Mouse (Mus musculus) mature B cell (primary cell): ENCODE measurements around the gene Negr1.

Experiments
- in situ Hi-C: fragments of 300-500 bp; cut with MboI; formaldehyde crosslinking; loops from 2 replicates; pipeline ENCODE4 v1.14.3; 2019

Negr1 gene

GRCm38 (mm10) chr3:156561524-156562423, at the start of gene Negr1:
Negr1 (plus strand) TSS chr3:156561794.
- in situ Hi-C loops: no loop called here

- in situ Hi-C loops: no loop called here
These were observed 35.1 kb upstream of the Negr1 start for GRCm38 (mm10) chr3:156526461-156526933.

- in situ Hi-C loops: no loop called here
These were observed 34.2 kb upstream of the Negr1 start for GRCm38 (mm10) chr3:156527231-156527995.

- in situ Hi-C loops: no loop called here
These were observed 2.2 kb upstream of the Negr1 start for GRCm38 (mm10) chr3:156559441-156559825.

GRCm38 (mm10) chr3:156559826-156560471, 1.6 kb upstream of the Negr1 start:
- in situ Hi-C loops: no loop called here

- in situ Hi-C loops: no loop called here
These were observed 828 bp upstream of the Negr1 start for GRCm38 (mm10) chr3:156560766-156561165.

GRCm38 (mm10) chr3:156562424-156562785, 811 bp downstream of the Negr1 start:
- in situ Hi-C loops: no loop called here

GRCm38 (mm10) chr3:156562796-156563195, 1.2 kb downstream of the Negr1 start:
- in situ Hi-C loops: no loop called here

GRCm38 (mm10) chr3:156563353-156563752, 1.8 kb downstream of the Negr1 start:
- in situ Hi-C loops: no loop called here

GRCm38 (mm10) chr3:156573465-156573864, 11.9 kb downstream of the Negr1 start:
- in situ Hi-C loops: no loop called here

GRCm38 (mm10) chr3:156576292-156576691, 14.7 kb downstream of the Negr1 start:
- in situ Hi-C loops: no loop called here

GRCm38 (mm10) chr3:156590612-156591011, 29.0 kb downstream of the Negr1 start:
- in situ Hi-C loops: no loop called here

GRCm38 (mm10) chr3:156591125-156591524, 29.5 kb downstream of the Negr1 start:
- in situ Hi-C loops: no loop called here

- in situ Hi-C loops: no loop called here
These were observed 45.3 kb downstream of the Negr1 start for GRCm38 (mm10) chr3:156606846-156607245.

GRCm38 (mm10) chr3:156619921-156620320, 58.3 kb downstream of the Negr1 start:
- in situ Hi-C loops: no loop called here

GRCm38 (mm10) chr3:156628594-156628993, 67.0 kb downstream of the Negr1 start:
- in situ Hi-C loops: no loop called here

- in situ Hi-C loops: no loop called here
These were observed 71.3 kb downstream of the Negr1 start for GRCm38 (mm10) chr3:156632942-156633341.

- in situ Hi-C loops: no loop called here
These were observed 77.8 kb downstream of the Negr1 start for GRCm38 (mm10) chr3:156639382-156639781.

- in situ Hi-C loops: no loop called here
These were observed 82.2 kb downstream of the Negr1 start for GRCm38 (mm10) chr3:156643710-156644363.

GRCm38 (mm10) chr3:156648378-156648777, 86.8 kb downstream of the Negr1 start:
- in situ Hi-C loops: no loop called here

- in situ Hi-C loops: no loop called here
These were observed 101.0 kb downstream of the Negr1 start for GRCm38 (mm10) chr3:156662553-156662952.

- in situ Hi-C loops: no loop called here
These were observed 111.0 kb downstream of the Negr1 start for GRCm38 (mm10) chr3:156672560-156672959.
